Mouse (Mus musculus) spleen, adult 2 months (tissue): ENCODE data around the gene Rnf216.

Source experiments
- CTCF ChIP-seq: fragments of 200-500 bp; IDR thresholded peaks from 2 replicates; pipeline ENCODE4 v1.5.1; 2011; ENCODE audit warnings: mild to moderate bottlenecking, inconsistent platforms; ENCODE audit not compliant: insufficient read depth, insufficient read length, insufficient replicate concordance; ENCODE audit errors: extremely low read depth
- POLR2A ChIP-seq: fragments of 200-500 bp; IDR thresholded peaks from 2 replicates; pipeline ENCODE4 v1.6.1; 2011; ENCODE audit warnings: low read depth, low read length, inconsistent platforms

GRCm38 (mm10) chr5:142950405-142950804 lies 162.4 kb downstream of the Rnf216 start:
- TF ChIP-seq POLR2A = no peak
- no peak for TF ChIP-seq CTCF
